Mouse (Mus musculus): ENCODE measurements around the gene Cacna1a.
"Not testable (repeated sequence)": the region's sequence is repeated elsewhere in the genome, so short reads cannot be mapped to it uniquely, and the experiment has no call there.

The Cacna1a gene

DNA sequence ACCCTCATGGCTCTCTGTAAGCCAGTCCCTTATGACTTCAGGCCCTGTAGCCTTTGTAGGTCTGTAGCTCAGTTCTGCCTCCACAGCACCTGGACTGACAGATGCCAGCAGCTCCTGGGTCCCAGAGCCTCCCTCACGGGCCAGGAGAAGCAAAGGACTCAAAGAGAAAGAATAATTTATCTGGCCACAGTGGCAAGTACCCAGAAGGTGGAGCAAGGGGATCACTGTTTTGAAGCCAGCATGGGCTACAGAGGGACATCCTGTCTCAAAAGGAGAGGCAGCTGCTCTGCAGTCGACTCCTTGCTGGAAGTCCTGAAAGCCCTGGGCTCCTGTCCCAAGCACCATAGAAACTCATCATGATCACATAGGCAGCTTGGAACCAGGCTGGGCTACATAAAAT lies 198.0 kb downstream of the Cacna1a start:
- DNase-seq (ENCODE audit: low spot score in 2 of 2): no peak

DNA sequence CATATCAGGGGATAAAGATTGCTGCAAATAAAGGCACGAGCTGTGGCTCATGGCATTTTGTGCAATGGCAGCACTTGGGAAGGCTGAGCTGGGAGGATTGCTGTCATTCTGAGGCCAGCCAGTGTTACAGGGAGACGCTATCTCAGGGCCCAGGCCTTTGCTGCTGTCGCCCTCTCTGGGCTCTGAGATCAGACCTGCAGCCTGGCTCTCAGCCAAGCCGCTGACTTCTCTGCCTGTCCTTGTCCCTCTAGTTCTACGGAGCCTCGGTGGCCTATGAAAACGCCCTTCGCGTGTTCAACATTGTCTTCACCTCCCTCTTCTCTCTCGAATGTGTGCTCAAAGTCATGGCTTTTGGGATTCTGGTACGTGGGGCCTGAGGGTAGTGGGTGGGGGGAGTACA lies 200.3 kb downstream of the Cacna1a start:
- DNase-seq (ENCODE audit: low spot score in 2 of 2): no peak

DNA sequence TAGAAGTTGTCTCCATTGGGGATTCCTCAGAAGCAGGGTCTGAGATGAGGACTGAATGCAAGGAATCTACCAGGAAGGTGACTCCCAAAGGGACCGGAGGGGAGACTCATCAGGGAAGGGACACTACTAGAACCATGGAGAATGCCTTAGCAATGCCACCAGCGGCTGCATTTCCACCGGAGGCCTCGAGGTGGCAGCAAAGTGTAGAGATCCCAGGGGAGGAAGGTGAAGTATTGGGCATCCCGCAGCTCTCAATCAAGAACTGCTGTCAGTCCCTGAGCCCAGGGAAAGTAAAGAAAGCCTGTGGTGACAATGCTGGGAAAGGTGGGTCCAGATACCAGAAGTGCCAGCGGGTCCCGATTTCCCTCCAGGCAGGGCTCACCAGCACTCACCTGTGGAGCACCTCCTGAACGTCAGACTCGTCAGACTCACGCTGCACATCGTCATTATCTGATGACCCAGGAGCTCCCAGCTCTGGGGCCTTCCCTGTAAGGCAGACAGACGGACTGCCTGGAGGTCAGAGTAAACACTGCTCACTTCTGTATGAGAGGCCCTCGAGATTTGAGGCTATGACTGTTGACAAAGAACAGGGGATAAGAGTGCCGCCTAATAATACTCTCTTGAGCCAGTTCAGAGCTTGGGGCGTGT lies 203.9 kb downstream of the Cacna1a start:
- DNase-seq (ENCODE audit: low spot score in 2 of 2): peak; percentile 67 to 74

DNA sequence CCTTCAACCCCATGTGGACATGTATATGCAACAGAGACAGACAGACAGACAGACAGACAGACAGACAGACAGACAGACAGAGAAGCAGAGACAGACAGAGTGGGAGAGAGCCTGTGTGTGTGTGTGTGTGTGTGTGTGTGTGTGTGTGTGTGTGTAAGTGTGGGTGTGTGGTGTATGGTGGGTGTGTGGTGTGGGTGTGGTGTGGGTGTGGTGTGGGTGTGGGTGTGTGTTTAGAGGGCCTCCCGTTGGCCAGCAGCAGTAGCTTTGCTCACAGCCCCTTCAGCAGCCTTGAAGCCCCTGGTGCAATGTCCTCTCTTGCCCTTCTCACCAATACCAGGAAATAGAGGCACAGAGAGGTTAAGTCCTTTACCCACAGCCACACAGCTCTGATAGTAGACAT lies 204.9 kb downstream of the Cacna1a start:
- no peak for DNase-seq (ENCODE audit: low spot score in 2 of 2)

DNA sequence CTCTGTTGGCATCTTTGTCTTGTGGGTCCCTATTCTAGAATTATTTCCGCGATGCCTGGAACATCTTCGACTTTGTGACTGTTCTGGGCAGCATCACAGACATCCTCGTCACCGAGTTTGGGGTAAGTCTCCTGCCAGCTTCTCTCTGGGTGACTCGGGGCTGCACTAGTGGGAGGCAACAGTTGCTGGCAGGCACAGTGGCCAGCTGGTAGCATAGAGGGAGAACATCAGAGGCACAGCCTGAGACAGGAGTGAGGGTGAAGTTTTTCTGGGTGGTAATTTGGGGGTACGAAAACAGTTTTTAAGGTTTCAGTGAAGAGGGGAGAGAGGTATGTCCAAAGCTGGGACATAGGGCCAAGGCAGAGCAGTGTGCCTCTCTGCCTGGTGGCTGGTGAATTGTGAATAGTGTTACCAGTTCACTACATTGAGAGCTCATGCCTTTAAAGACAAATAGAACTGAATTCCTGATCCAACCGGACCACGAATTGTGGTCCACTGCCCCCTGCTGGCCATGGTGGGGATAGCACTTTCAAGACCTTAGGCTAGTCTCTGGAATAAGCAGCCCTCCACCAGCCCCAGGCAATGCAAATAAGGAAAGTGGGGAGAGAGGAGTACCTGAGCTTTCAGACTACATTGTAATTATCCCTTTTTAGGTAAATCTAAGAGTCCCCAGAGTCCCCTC lies 206.0 kb downstream of the Cacna1a start:
- peak; percentile 61 to 70 for DNase-seq (ENCODE audit: low spot score in 2 of 2)

DNA sequence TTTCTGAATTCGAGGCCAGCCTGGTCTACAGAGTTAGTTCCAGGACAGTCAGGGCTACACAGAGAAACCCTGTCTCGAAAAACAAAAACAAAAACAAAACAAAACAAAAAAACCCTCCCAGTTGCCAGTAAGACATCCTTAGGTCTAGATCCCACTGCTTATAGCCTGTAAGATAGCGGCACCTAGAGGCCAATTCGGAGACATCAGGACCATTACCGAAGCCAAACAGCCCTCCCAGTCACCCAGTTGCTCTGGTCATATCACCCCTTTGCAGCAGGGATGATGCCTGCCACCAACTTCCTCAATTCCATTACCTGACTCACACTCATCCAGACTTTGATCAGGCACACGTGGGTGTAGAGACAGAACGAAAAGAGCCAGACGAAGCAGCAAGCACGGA lies 207.4 kb downstream of the Cacna1a start:
- DNase-seq (ENCODE audit: low spot score in 2 of 2): no peak

DNA sequence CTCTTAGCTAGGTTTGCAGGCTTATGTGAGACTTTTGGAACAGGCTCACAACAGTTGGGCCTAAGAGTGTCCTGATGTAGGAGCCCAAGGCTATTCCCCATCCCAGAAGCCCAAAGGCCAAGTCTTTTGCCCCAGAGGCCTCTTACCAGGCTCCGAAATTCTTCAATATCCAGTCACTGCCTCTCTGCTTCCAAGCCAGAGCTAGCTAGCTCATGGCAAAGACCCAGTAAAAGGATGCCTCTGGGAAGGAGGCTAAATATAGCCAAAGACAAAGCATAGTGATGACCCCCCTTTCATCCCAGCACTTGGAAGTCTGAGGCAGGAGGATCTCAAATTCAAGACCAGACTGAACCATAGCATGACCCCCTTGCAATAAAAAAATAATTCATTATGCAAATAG lies 211.2 kb downstream of the Cacna1a start:
- DNase-seq (ENCODE audit: low spot score in 2 of 2): no peak

DNA sequence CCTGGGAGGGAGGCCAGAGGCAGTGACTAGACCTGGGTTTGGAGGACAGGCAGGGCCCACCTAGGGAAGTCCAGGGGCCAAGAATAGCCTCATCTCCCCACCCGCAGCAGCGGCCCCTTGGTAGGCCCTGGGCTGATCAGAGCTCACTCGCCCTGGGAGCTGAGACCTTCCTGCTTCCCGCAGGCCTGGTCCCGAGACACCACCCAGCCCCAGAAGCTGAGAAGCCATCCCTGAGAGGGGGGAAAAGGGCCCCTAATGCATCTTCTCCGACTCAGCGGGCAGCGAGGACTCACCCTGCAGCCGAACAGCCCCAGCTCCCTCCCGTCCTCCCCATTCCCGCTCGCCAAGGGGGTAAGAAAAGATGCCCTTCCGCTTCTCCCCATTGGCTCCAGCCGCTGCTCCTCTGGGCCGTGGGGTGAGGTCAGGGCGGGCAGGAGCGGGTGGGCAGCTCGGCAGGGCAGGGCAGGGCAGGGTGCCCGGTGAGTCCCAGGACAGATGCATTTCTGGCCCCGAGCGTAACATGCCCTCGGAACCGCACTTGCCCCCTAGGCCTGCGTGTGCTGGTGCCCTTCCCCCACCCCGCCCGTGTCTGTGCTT lies 212.2 kb downstream of the Cacna1a start:
- no peak for DNase-seq (ENCODE audit: low spot score in 2 of 2)

DNA sequence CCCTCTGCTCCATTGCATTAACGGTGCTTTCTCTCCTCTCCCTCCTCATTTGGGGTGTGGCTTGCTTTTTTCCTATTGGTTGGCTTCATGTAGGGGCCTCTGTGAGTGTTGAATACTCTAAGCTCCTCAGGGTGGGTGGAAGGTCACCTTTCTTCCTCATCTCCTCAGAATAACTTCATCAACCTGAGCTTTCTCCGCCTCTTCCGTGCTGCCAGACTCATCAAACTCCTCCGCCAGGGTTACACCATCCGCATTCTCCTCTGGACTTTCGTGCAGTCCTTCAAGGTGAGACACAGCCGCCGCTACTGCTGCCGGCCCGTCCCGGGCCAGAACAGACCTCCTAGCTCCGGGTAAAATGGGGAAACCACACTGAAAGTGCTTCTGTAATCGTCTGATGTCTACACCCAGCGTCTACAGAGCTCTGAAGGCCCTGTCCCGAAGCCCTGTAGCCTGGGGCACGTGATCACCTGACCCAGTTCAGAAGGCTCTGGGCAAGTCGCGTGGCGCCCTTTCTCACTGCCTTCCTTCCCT lies 213.0 kb downstream of the Cacna1a start:
- no peak for DNase-seq (ENCODE audit: low spot score in 2 of 2)

DNA sequence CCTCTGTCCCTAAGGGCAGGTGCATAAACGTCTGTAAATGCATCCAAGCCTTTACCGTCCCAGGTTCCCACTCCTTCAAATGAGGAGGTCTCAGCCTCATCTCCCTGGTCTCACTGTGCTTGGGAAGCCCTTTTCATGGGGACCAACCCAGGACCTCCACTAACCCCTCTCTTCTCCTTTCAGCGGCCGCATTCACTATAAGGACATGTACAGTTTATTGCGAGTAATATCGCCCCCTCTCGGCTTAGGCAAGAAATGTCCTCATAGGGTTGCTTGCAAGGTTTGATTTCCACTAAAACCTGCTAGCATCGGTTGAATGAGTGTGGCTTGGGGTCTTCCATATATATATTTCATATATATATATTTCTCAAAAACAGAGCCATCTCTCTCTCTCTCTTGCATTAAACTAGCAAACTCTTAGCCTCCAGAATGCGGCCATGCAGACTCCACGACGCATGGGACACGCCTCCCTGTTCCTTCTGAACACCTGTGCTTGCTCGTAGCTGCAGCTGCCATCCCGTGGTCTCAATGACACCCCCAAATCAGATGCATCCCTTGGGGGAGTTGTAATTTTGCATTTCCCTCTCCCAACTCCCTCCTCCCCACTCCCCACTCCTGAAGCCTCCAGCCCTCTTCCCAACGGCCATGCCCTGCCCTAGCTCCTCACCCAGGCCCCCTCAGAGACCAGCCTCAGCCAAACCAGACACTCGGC lies 226.4 kb downstream of the Cacna1a start:
- no peak for DNase-seq (ENCODE audit: low spot score in 2 of 2)

DNA sequence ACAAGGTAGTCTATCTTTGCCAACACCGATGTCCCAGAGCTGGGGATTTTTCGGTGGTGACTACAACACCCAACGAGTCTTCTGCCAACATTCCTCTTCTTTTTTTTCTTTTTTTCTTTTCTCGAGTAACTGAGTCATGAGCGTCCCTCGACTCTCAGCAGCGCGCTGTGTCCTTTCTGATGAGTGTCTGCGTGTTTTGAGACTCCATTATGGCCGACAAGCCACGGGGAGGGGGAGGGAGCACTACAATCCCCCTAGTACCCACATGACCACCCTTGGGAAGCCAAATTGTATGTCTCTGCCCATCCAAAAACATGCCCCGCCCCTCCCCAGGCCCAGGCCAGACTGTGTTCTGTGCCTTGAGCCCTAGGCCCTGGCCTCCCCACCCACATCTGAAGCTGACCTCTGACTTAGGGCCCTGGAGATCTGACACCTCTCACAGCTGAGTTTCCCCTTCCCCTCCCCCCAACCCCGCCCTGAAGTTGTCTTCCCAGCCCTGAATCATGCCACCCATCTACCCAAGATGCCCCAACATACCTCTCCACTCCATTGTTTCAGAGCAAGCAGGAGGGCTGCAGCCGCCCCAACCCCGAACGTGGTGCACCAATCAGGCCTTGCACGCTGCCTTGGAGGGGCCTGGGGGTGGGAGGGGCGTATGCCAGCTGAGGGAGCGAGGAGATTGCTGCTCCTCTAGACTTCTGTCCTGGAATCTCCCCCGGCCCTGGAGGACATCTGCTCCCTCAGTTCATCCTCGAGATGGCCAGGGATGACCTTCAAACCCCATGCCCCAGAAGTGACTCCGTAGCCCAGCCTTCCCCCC lies 227.6 kb downstream of the Cacna1a start:
- no peak for DNase-seq (ENCODE audit: low spot score in 2 of 2)

DNA sequence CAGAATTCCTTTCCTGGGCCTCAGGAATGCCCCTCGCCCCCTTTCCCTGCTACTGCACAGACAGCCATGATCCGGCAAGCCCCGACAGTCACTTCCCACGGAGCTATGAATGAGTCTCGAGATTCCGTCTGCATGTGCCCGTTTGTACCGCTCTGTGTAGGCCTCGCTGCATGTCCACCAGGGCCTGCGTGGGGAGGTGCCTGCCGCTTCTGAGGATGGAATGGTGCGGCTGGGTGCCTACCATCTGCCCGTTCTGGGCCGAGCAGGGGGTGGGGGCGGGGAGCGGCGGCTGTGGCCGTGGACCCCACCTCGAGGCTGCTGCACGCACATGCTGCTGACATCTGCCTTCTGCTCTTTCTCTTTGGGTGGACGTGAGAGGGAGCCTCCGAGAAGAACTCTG lies 228.8 kb downstream of the Cacna1a start:
- DNase-seq (ENCODE audit: low spot score in 2 of 2): no peak

DNA sequence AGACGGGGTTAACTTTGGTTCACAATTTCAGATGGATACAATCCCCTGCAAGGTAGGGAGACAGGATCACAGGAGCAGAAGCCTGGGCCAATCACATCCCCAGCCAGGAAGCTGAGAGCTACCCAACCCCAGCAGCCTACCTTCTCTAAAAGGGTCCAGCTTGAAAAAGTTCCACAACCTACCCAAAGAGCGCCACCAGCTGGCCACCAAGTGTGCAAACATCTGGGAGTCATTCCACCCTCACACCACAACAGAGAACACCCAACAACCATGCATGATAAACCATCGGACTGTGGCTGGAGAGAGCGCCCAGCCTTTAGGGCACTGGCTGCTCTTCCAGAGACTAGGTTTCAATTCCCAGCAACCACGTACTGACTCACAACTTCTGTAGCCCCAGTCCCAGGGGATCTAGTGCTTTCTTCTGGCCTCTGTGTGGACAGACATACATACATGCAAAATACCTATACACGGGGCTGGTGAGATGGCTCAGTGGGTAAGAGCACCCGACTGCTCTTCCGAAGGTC lies 232.9 kb downstream of the Cacna1a start:
- DNase-seq (ENCODE audit: low spot score in 2 of 2): no peak

DNA sequence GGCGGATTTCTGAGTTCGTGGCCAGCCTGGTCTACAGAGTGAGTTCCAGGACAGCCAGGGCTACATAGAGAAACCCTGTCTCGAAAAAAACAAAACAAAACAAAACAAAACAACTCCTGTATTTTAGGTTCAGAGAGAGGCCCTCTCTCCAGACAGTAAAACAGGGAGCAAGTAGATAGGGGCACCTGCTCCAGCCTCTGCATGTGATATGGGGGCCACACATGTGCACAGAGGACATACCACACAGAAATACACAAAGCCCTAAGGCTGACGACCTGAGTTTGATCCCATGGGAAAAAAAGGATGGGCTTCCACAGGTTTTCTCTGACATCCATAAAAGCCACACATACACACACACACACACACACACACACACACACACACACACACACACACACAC lies 235.2 kb downstream of the Cacna1a start:
- not testable (repeated sequence) for DNase-seq (ENCODE audit: low spot score in 2 of 2)

DNA sequence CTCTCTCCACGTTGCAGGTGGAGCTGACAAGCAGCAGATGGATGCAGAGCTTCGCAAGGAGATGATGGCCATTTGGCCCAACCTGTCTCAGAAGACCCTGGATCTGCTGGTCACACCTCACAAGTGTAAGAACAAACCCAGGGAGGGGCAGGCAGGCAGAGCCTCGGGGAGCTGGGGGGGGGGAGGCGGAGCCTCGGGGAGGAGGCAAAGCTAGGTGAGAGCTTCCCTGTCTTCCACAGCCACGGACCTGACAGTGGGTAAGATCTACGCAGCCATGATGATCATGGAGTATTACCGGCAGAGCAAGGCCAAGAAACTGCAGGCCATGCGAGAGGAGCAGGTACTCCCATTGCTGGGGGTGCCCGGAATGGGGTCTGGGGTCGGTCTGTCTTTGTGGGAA lies 241.3 kb downstream of the Cacna1a start:
- no peak for DNase-seq (ENCODE audit: low spot score in 2 of 2)

DNA sequence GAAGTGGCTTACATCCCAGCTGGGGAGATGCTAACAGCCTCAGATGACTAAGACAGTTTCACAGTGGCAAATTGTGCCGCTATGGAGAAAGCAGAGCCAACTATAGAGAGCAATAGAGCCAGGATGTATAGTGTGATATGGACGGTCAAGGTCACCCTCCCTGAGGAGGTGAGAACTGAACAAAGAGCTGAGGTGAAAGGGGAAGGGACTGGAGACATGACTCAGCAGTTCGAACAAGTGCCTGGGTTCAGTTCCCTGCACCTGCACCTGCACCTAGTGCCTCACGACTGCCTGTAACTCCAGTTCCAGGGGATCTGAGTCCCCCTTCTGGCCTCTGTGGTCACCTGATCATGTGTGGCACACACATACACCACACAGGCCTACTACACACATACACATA lies 241.9 kb downstream of the Cacna1a start:
- DNase-seq (ENCODE audit: low spot score in 2 of 2): no peak

DNA sequence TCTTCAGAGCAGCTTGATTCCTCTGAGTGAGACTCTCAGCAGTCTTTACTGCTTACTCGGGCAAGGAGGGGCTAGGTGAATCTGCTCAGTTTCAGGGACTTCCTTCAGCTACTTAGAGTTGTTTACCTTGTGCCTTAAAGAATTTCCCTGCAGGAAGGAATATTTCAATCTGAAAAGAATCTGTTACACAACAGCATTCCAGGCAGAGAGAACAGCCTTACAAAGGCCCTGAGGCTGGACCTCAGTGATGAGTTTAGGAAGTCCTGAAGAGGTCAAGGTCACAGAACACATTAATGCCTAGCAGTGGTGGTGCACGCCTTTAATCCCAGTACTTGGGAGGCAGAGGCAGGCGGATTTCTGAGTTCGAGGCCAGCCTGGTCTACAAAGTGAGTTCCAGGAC lies 243.6 kb downstream of the Cacna1a start:
- DNase-seq (ENCODE audit: low spot score in 2 of 2): no peak

DNA sequence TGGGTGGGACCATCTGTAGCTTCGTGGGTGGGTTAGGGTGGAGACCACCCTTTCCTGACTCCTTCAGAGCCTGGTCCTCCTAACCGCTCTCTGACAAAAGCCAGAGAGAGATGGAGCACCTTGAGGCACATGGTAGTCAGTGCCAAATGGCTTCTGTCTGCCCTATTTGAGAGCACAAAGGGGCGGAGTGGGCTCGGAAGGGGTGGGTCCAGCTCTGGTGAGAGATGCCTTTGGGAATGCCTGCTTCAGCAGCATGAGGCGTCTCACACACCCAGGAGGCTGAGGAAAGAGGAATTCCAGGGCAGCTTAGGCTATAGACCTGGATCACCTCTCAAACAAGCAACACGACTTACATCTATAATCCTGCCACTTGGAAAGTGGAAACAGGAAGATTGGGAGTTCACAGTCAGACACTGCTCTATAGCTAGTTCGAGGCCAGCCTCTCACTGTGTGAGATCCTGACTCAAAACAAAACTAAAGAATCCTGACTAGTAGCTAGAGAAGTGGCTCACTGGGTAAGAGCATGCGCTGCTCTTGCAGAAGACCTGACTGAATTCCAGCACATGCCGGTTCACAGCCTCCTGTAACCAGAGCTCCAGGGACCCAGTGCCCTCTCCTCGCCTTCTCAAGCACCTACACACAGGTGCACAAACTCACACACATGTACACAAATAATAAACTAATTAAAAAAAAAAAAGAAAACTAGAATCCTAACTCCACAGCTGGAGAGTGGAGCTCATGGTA lies 245.8 kb downstream of the Cacna1a start:
- DNase-seq (ENCODE audit: low spot score in 2 of 2): no peak

DNA sequence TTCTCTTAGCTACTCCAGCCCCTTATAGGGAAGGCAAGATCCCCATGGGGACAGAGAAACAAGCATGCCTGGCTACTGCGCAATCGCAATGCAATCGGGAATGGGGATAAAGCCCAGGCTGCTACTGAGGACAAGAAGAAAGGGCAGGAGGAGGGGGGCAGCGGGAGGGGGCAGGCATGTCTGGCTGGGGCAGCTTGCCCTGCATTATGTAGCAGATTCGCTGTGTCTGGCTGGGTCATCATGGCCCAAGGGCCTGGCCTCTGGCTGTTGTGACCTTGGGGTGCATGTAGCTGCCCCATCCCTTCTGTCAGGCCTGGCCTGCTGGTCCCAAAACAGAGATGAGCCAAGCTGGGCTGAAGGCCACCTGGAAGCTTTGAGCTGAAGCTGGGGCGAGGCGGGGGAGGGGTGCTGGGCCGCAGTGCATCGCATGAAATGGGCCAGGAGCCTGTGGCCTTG lies 246.6 kb downstream of the Cacna1a start:
- no peak for DNase-seq (ENCODE audit: low spot score in 2 of 2)

DNA sequence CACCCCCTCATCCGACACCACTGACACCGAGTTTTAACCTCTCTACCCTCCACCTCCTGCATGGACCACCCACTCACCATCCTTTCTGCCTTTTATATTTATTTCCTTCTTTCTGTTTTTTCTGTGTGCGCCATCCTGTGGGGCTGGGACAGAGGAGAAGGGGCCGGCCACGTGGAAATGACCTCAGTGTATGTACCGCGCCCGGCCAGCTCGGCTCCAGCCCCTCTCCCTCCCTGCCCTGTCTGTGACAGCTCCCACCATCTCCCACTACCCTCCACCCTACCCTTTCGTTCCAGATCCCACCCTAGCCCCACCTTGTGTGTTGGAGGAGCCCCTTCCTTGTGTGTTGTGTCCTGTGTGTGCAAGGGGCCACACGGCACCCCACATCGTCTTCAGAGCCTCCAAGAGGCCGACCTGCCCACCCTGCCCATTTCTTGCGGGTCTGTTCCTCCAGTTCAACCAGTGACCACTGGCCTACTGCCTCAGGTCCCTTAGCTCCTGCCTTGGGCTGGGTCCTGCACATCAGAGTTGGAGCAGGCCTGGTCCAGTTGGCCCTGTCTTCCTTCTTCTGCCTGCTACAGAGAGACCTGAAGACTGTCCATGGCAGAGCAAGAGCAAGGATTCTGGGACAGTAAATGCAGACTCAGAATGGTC lies 247.3 kb downstream of the Cacna1a start:
- DNase-seq (ENCODE audit: low spot score in 2 of 2): no peak

All from frontal cortex, postnatal 25 days (tissue).